ENCODE assay signal across 19 mouse cellular contexts in the genomic region with DNA sequence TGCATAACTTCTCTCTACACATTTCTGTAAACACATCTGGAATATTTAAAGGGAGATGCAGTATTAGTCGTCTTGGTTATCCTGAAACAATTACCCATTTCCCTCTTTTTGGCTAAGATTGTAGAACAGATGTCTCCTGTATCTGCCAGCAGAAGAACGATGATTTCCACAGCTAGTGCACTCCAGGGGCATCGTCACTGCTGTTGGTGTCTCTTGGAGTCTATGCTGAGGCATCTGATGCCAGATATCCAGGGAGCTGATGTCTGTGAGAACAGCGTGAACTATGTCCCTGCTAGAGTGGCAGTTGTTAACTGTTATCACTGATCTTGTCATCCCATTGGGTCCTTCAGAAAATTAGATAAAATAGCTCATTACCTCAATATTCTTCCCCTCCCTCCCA.
DNase-seq lines count a peak whose midpoint lies in the region; ATAC-seq lines count a peak whose summit lies in the region.
"Had no signal": no experiment of that assay in that cellular context is flagged by ENCODE, and none has a peak within 500 bp of the region (broad histone marks: within the 10 kb centered on the region; RNA-seq: fewer than 3 reads in every experiment).

No protein-coding gene starts in this region.

- no peaks in the 10 kb centered on the region for H3K9me3 ChIP-seq in hindbrain, embryonic 13.5 days
- H3K9me3 ChIP-seq in hindbrain, embryonic 11.5 days (ENCODE audit: control insufficient read depth, low read length) = no peaks in the 10 kb centered on the region
- no peaks in the 10 kb centered on the region for H3K9me3 ChIP-seq in forebrain, embryonic 16.5 days (ENCODE audit: control insufficient read depth, low read length)
- H3K9me3 ChIP-seq: heart, embryonic 15.5 days; midbrain, embryonic 13.5 days; neural tube, embryonic 12.5 days; stomach, embryonic 15.5 days had no signal

- no peaks in the 10 kb centered on the region for H3K36me3 ChIP-seq in hindbrain, embryonic 13.5 days
- H3K36me3 ChIP-seq in hindbrain, embryonic 11.5 days (ENCODE audit: control insufficient read depth, insufficient read depth, low read length) = no peaks in the 10 kb centered on the region
- no peaks in the 10 kb centered on the region for H3K36me3 ChIP-seq in forebrain, embryonic 16.5 days (ENCODE audit: control insufficient read depth, insufficient read depth)
- H3K36me3 ChIP-seq: heart, embryonic 15.5 days; midbrain, embryonic 13.5 days; neural tube, embryonic 12.5 days; stomach, embryonic 15.5 days had no signal

- ATAC-seq in hindbrain, embryonic 13.5 days (ENCODE audit: low FRiP score) = peak; percentile 52; the same call in 1 of the 2 replicates
- ATAC-seq in hindbrain, embryonic 11.5 days (ENCODE audit: low FRiP score) = no peak
- ATAC-seq in forebrain, embryonic 16.5 days = peak; percentile 85
- ATAC-seq: CD4-positive, CD25-positive, alpha-beta regulatory T cell, adult 4 months; inflammation-experienced regulatory T-cells, adult 6 months; midbrain, embryonic 13.5 days had no signal

- DNase-seq in hindbrain, embryonic 11.5 days (ENCODE audit: low spot score) = no peak
- DNase-seq in brain, adult 2 months (ENCODE audit: low read depth, low spot score) = peak; percentile 62
- peak; percentile 18 to 31 for DNase-seq in layer of hippocampus, postnatal 10 days (ENCODE audit: low spot score in 2 of 2)
- DNase-seq in kidney, adult 8-10 months = no peak
- no peak for DNase-seq in c-Kit-positive CD71-positive TER-119-positive erythroid progenitor cells, embryonic 14.5 days (ENCODE audit: low spot score)
- DNase-seq: gastrocnemius, postnatal 14 days; kidney, postnatal 10 days; lung, postnatal 4 days; thymus, postnatal 4 days had no signal

- no peak overlapping the region for H3K4me2 ChIP-seq in hindbrain, embryonic 13.5 days
- H3K4me2 ChIP-seq in hindbrain, embryonic 11.5 days (replicated peaks; ENCODE audit: low read depth, low read length) = no peak overlapping the region
- H3K4me2 ChIP-seq in forebrain, embryonic 16.5 days (ENCODE audit: low read length) = no peak overlapping the region
- H3K4me2 ChIP-seq: heart, embryonic 15.5 days; midbrain, embryonic 13.5 days; neural tube, embryonic 12.5 days; stomach, embryonic 15.5 days had no signal

- no peaks in the 10 kb centered on the region for H3K27me3 ChIP-seq in hindbrain, embryonic 13.5 days
- H3K27me3 ChIP-seq in hindbrain, embryonic 11.5 days (ENCODE audit: control insufficient read depth, insufficient read depth, low read length) = no peaks in the 10 kb centered on the region
- H3K27me3 ChIP-seq in forebrain, embryonic 16.5 days (replicated peaks; ENCODE audit: control insufficient read depth, insufficient read depth, low read length) = no peaks in the 10 kb centered on the region
- H3K27me3 ChIP-seq: heart, embryonic 15.5 days; midbrain, embryonic 13.5 days; neural tube, embryonic 12.5 days; stomach, embryonic 15.5 days had no signal

- 70% methylated on average over 4 of the region's 4 CpGs for WGBS in hindbrain, embryonic 13.5 days
- 84% methylated on average over 4 of the region's 4 CpGs for WGBS in hindbrain, embryonic 11.5 days
- WGBS in forebrain, embryonic 16.5 days = 59% methylated on average over 4 of the region's 4 CpGs

- H3K9ac ChIP-seq in hindbrain, embryonic 13.5 days = no peak overlapping the region
- H3K9ac ChIP-seq in hindbrain, embryonic 11.5 days (ENCODE audit: low read depth, low read length) = no peak overlapping the region
- H3K9ac ChIP-seq in forebrain, embryonic 16.5 days (replicated peaks; ENCODE audit: low read depth, low read length) = no peak overlapping the region
- H3K9ac ChIP-seq: heart, embryonic 15.5 days; liver, embryonic 14.5 days; midbrain, embryonic 13.5 days; neural tube, embryonic 12.5 days; stomach, embryonic 15.5 days had no signal

- H3K4me1 ChIP-seq in hindbrain, embryonic 13.5 days (replicated peaks) = no peaks in the 10 kb centered on the region
- no peaks in the 10 kb centered on the region for H3K4me1 ChIP-seq in hindbrain, embryonic 11.5 days (replicated peaks; ENCODE audit: control insufficient read depth, insufficient read depth, low read length)
- no peaks in the 10 kb centered on the region; the same call in 1 of the 2 replicates for H3K4me1 ChIP-seq in forebrain, embryonic 16.5 days (replicated peaks; ENCODE audit: control insufficient read depth, insufficient read depth, low read length)
- H3K4me1 ChIP-seq: heart, embryonic 15.5 days; midbrain, embryonic 13.5 days; neural tube, embryonic 12.5 days; stomach, embryonic 15.5 days had no signal

- no peak overlapping the region for H3K27ac ChIP-seq in hindbrain, embryonic 13.5 days
- no peak overlapping the region for H3K27ac ChIP-seq in hindbrain, embryonic 11.5 days (ENCODE audit: low read depth, low read length)
- H3K27ac ChIP-seq in forebrain, embryonic 16.5 days (ENCODE audit: low read length) = no peak overlapping the region
- H3K27ac ChIP-seq: heart, embryonic 15.5 days; liver, embryonic 14.5 days; midbrain, embryonic 13.5 days; neural tube, embryonic 12.5 days; stomach, embryonic 15.5 days had no signal

- H3K4me3 ChIP-seq in hindbrain, embryonic 13.5 days = no peak overlapping the region
- H3K4me3 ChIP-seq in hindbrain, embryonic 11.5 days (ENCODE audit: low read depth, low read length) = no peak overlapping the region
- H3K4me3 ChIP-seq in forebrain, embryonic 16.5 days (replicated peaks; ENCODE audit: low read length) = no peak overlapping the region
- H3K4me3 ChIP-seq: erythroblast, embryonic 14.5 days; heart, embryonic 15.5 days; midbrain, embryonic 13.5 days; neural tube, embryonic 12.5 days; stomach, embryonic 15.5 days had no signal

Comparison
In these comparisons a context has a peak if more than half of its experiments do, and no peak if none do; other contexts are left out.
1. DNase-seq: peak in brain, adult 2 months (single experiment) and layer of hippocampus, postnatal 10 days (2 of 2); none in hindbrain, embryonic 11.5 days (single experiment), kidney, adult 8-10 months (0 of 2) and c-Kit-positive CD71-positive TER-119-positive erythroid progenitor cells, embryonic 14.5 days (single experiment).